Mouse (Mus musculus): ENCODE measurements around the gene Prl2c1.
"Not testable (repeated sequence)": the region's sequence is repeated elsewhere in the genome, so short reads cannot be mapped to it uniquely, and the experiment has no call there.

Prl2c1 gene

DNA sequence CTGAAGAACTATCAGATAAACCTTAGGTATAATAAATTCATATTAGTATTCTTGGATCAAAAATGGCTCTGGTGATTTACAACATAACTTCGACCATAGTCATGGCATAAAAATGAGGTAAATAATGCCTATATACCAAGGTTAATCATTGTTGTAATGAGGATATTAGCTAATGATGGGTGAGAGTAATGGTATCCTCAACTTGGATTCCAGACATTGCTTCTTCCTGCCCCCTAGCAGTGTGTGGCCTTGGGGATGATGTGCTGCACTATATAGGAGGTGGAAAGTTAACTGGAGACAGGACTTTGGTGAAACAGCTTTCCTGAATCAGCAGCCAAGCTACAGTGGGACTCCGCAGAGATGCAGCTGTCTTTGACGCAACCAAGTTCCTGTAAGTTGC is at the start of gene Prl2c1:
TSS of gene Prl2c1 (plus strand) at position 301 of the 400 bp plus-strand sequence.
- no peak for DNase-seq (ENCODE audit: extremely low spot score, low read depth, low spot score)

DNA sequence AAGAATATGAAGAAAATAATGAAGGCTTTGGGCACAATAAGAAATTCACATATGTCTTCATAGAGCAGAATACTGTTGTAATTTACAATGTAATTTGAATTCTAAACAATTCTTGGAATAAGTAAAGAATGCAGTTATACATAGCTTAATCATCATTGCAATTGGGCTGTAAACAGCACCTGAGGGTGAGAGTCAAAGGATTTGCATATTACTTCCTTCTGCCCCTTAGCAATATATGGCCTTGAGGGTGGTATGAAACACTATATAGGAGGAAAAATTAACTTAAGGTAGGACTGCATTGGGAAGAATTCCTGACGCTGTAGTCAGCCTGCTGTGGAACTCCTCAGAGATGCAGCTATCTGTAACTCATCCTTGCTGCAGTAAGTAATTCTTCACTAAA is 47.8 kb upstream of the Prl2c1 start, which contains the start of gene Prl2a1:
TSS of gene Prl2a1 (plus strand) at position 301 of the 400 bp plus-strand sequence.
- DNase-seq (ENCODE audit: extremely low spot score, low read depth, low spot score) = no peak

DNA sequence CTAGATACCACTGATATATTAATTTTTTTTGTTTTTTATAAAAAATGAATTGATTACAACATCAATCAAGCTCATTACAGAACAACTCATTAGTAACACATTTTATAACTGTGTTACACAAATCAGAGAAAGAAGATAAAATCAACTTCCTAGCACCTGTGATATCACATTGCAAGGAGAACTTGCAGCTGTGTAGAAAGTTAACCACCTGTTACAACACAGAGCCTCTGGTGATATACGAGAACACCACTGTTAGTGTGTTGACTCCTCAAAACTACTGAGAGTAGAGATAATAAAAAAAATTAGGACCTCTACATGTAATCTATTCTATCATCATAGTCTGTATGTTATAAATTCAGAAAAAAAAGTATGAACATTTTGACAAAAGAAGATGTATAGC is 46.4 kb upstream of the Prl2c1 start:
- no peak for DNase-seq (ENCODE audit: extremely low spot score, low read depth, low spot score)

DNA sequence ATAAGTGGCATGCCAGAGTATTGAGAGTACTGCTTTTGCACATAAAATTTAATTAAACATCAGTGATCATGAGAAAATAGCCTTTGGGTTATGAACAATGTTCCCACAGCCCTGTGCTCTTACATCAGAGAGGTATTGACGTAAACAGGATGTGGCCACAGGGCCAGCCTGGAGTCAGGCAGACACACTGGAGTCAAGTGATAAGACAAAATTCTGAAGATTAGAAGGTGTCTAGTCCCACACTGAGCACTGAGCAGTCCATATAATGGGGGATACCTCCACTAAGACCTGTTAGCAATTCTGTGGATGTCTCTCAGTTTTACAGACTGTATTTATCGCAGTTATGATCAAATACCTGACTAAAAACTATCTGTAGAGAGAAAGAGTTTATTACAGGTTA is 55.1 kb downstream of the Prl2c1 start:
- not testable (repeated sequence) for DNase-seq (ENCODE audit: extremely low spot score, low read depth, low spot score)

Data from hindlimb bud, embryonic 11.5 days (tissue).